ENCODE assay signal across 8 mouse cellular contexts in the genomic region with DNA sequence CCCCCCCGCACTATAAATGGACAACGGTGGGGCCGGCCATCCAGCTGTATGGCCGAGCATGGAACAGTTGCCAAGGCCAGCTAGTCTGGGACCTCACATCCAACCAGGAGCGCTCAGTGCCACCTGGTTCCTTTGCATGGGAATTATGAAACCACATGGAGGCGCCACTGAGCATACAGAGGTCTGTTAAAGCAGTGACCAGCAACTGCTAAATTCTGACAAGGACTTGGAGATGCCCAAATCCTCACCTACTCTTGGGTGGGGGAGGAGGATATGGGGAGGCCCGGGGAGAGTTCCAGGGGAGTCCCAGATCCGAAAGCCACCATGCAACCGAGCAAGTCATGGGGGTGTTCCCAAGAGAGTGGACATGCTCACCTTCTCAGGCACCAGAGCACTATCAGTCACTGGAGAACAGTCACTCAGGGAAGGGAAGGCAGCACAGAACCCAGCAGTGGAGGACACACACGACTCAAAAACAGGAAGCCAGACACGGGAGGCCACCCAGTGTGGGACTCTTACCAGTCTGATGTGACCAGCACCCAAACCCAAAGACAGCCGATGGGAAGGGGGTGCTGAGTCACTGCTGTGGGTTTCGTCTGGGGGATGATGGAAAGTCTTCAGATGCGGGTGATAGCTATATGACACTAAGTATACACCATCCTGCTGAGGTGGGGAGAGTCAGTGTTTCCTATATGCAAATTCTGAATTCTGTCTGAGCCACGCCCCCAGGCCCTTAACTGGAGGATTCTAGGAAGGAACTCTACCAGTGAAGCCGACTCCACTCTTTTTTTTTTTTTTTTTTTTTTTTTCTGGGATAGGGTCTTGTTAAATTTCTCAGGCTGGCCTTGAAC.
A peak's percentile ranks its signal among the peaks of the same experiment; 100 is the strongest.
DNase-seq lines count a peak whose midpoint lies in the region; ATAC-seq and TF ChIP-seq lines count a peak whose summit lies in the region.

No protein-coding gene starts in this region.

- ATAC-seq in activated CD4-positive, CD25-positive, alpha-beta regulatory T cell, adult 4 months, result peak; percentile 92
- ATAC-seq in liver, embryonic 12.5 days, result 0 out of 2 replicates have a peak, but pooled peaks have one; percentile 4

- H3K27ac ChIP-seq in heart, adult 2 months, result no peak overlapping the region
- peak overlapping the region; percentile 52; the same call in 1 of the 2 replicates for H3K27ac ChIP-seq in liver, embryonic 12.5 days

- peaks cover 14% of the 10 kb centered on the region for H3K4me1 ChIP-seq in heart, adult 2 months (ENCODE audit: control insufficient read depth, insufficient read depth, low read length)
- H3K4me1 ChIP-seq in liver, embryonic 12.5 days, result peaks cover 86% of the 10 kb centered on the region

- DNase-seq in heart, adult 2 months, result no peak
- no peak for DNase-seq in heart, adult 9 months (ENCODE audit: low spot score in 2 of 2)
- peak; percentile 48 for DNase-seq in A20 (ENCODE audit: low read depth, low spot score)
- DNase-seq in thymus, postnatal 25 days, result peak; percentile 37
- no peak for DNase-seq in right cerebral cortex, postnatal 10 days (ENCODE audit: low spot score in 2 of 2)
- DNase-seq in neural tube, embryonic 10.5 days (ENCODE audit: extremely low spot score, low spot score), result no peak

- no peak overlapping the region for H3K4me3 ChIP-seq in heart, adult 2 months
- H3K4me3 ChIP-seq in liver, embryonic 12.5 days, result 0 out of 2 replicates have a peak overlapping the region, but pooled peaks have one; percentile 1

- H3K9ac ChIP-seq in heart, adult 2 months (ENCODE audit: low read depth, low read length), result no peak overlapping the region
- no peak overlapping the region for H3K9ac ChIP-seq in liver, embryonic 12.5 days

- H3K27me3 ChIP-seq in heart, adult 2 months (ENCODE audit: control insufficient read depth, insufficient read depth, low read length), result no peaks in the 10 kb centered on the region
- H3K27me3 ChIP-seq in liver, embryonic 12.5 days (replicated peaks), result no peaks in the 10 kb centered on the region

- peak overlapping the region; percentile 30 for H3K4me2 ChIP-seq in liver, embryonic 12.5 days

- TF ChIP-seq CTCF in heart, adult 2 months (IDR thresholded peaks at IDR 0.05), result peak; percentile 54

- TF ChIP-seq POLR2A in heart, adult 2 months (IDR thresholded peaks at IDR 0.05; ENCODE audit: insufficient read depth, low read depth, low read length), result no peak

- intact Hi-C loops in heart, adult 2 months (cut with DNase I), result no loop called here

- 75% methylated on average over 16 of the region's 16 CpGs for WGBS in heart, adult 2 months
- WGBS in liver, embryonic 12.5 days (ENCODE audit: insufficient replicate concordance), result 29% methylated on average over 16 of the region's 16 CpGs

- TF ChIP-seq EP300 in heart, adult 2 months (IDR thresholded peaks at IDR 0.05; ENCODE audit: insufficient read depth, low read depth, low read length), result no peak

- no peaks in the 10 kb centered on the region for H3K36me3 ChIP-seq in heart, adult 2 months (ENCODE audit: control insufficient read depth, insufficient read depth, low read length)
- no peaks in the 10 kb centered on the region for H3K36me3 ChIP-seq in liver, embryonic 12.5 days

- H3K79me2 ChIP-seq in heart, adult 2 months (replicated peaks; ENCODE audit: control insufficient read depth, insufficient read depth, low read length), result no peaks in the 10 kb centered on the region

- H3K9me3 ChIP-seq in liver, embryonic 12.5 days (replicated peaks), result no peaks in the 10 kb centered on the region

Comparison
In these comparisons a context has a peak if more than half of its experiments do, and no peak if none do; other contexts are left out.
1. DNase-seq: peak in A20 (single experiment) and thymus, postnatal 25 days (single experiment); none in heart, adult 2 months (0 of 2), heart, adult 9 months (0 of 2), right cerebral cortex, postnatal 10 days (0 of 2) and neural tube, embryonic 10.5 days (single experiment).